Mouse (Mus musculus): ENCODE results near the gene Dennd1b.

The Dennd1b gene

DNA sequence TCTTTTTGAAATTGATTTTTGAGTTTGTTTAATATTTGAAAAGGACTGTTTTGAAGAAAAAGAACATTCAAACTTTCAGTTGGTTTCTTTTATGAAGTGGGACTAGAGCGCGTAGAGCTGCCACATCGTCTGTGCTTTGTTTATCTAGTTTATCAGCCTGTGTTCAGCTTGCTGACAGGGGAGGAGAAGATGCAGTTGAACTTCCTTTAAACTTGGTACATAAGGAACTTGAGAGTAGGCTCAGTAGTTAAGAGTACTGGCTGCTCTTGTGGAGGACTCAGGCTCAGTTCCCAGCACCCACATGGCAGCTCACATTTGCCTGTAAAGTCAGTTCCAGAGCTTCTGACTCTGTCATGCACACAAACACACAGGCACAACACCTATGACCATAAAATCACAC, 124.3 kb downstream of the Dennd1b start:
- no peak for DNase-seq

DNA sequence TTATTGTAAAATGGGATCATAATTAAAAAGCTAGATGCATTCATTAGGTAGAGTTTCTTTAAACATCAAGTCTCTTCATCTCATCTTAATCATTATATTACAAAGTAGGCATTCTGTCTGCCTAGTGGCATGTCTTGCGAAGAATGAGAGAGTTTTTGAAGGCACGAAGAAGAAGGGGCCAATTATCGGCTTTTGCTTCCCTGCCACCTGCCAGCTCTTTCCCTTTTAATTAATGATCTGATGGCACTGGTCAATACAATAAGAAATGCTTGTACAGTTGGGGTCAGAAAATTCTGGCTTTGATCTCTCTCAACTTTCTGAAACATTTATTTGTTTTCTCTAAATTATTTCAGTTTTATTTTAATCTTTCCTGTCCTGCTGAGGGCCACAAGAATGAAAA, 127.5 kb downstream of the Dennd1b start:
- DNase-seq = no peak

- DNase-seq = no peak
Measured at GRCm38 (mm10) chr1:139091701-139092100, 128.5 kb downstream of the Dennd1b start.

- no peak for DNase-seq
Measured at GRCm38 (mm10) chr1:139092144-139092543, 128.9 kb downstream of the Dennd1b start.

GRCm38 (mm10) chr1:139092722-139093121, 129.5 kb downstream of the Dennd1b start:
- peak; percentile 14 for DNase-seq

GRCm38 (mm10) chr1:139096369-139096768, 133.1 kb downstream of the Dennd1b start:
- no peak for DNase-seq

DNA sequence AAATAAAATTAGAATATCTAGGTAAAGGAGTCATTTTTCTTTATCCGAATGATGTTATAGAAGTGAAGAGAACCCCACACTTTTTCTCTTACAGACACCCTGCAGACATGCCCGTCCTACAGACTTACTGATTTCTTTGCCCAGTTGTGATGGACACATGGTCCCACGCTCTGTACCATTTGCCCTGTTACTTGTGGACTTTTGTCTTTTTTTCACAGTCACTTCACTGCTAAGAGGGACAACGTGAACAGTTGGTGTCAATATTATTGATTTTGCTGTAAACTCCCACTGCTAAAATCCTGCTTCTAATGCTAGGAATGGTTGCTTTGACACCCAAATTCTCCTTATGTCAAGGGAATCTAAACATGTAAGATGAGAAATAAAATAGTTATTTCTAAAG, 134.9 kb downstream of the Dennd1b start:
- no peak for DNase-seq

GRCm38 (mm10) chr1:139101725-139102124, 138.5 kb downstream of the Dennd1b start:
- DNase-seq = no peak

DNA sequence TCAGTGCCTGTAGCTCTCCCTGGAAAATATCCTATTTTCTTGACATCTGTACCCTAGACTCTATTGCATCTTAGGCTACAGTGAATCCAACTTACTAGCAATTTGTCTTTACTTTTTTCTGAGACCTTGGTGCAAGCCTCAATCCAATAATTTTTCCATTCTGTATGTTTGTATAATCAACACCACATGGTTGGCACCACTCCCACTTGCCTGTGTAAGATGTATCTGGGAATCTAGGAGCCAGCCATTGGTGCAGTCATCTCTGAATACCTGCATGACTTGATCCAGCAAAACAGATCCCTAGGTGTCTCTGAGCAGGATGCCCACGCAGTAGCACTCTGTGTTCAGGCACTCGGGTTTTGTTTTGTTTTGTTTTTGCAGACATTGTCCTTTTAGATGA, 145.0 kb downstream of the Dennd1b start:
- no peak for DNase-seq

GRCm38 (mm10) chr1:139122626-139123025, 159.4 kb downstream of the Dennd1b start:
- no peak for DNase-seq

DNA sequence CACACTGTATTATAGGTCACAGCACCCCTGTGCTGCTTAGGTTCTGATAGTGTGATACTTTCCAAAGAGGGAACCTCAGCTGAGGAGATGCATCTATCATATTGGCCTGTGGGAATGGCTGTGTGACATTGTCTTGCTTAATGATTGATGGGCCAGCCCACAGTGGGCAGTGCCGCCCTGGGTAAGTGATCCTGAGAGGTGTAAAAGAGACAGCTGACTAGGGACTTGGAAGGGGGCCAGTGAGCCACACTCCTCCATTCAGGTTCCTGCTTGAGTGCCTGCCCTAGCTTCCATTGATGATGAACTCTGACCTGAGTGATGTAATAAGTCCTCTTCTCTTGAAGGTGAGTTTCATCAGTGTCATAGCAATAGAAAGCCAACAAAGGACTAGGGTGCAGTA, 176.4 kb downstream of the Dennd1b start:
- DNase-seq = no peak

- DNase-seq = no peak
Measured at GRCm38 (mm10) chr1:139145516-139145915, 182.3 kb downstream of the Dennd1b start.

DNA sequence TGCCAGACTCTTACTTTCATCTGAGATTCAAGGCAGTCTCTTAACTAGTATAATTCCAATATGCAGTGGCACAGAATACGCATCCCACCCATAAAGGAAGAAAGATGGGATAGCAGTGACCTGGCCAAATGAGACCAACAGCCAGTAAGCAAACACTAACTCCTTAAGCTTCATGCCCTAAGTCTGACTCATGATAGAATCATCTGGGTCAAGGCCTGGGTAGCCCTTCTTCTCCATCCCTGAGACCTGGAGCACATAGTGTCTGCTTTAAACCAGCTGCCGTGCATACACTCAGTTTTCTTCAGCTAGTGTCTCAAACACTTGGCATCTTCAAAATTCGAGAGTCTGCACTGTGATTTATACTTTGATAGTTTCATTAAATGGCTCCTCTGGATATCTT, 183.1 kb downstream of the Dennd1b start:
- DNase-seq = no peak

- no peak for DNase-seq
Measured at GRCm38 (mm10) chr1:139153006-139153405, 189.8 kb downstream of the Dennd1b start.

DNA sequence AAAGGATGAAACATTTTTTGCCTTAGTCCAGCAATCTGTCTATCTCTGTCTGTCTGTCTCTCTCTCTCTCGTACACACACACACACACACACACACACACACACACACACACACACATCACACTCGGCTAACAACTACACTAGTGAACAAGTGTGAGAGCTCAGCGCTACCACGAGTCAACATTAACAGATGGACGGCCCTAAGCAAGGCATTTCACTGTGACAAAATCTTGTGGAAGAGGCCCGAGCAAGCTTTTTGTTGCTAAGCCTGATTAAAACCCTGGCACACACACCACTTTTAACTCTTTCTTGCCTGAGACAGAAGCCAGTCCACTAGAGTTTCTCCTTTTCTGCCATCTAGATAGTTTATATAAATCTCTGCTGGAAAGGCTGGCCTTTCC, 190.3 kb downstream of the Dennd1b start:
- no peak for DNase-seq

GRCm38 (mm10) chr1:139156397-139156796, 193.2 kb downstream of the Dennd1b start:
- DNase-seq = peak; percentile 35

GRCm38 (mm10) chr1:139161619-139162018, 198.4 kb downstream of the Dennd1b start:
- peak; percentile 8 for DNase-seq

DNA sequence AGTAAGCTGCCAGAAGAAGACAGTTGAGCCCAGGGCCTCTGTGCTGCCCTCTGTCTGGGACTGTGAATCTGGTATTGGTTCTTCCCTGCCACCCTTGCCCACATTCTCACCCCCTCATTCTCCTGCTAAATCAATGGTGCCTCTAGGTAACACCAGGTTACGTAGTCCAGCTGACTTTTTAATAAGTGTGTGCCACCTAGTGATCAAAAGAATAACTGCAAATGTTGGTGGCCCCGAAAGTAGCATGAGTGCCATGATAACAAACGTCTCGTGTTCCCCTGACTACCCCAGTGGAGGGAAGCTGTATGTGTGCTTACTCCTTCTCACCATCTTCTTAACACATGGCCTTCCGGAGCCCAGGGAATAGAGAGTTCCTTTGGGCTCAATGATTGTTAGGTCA, 199.6 kb downstream of the Dennd1b start:
- peak; percentile 42 for DNase-seq

DNA sequence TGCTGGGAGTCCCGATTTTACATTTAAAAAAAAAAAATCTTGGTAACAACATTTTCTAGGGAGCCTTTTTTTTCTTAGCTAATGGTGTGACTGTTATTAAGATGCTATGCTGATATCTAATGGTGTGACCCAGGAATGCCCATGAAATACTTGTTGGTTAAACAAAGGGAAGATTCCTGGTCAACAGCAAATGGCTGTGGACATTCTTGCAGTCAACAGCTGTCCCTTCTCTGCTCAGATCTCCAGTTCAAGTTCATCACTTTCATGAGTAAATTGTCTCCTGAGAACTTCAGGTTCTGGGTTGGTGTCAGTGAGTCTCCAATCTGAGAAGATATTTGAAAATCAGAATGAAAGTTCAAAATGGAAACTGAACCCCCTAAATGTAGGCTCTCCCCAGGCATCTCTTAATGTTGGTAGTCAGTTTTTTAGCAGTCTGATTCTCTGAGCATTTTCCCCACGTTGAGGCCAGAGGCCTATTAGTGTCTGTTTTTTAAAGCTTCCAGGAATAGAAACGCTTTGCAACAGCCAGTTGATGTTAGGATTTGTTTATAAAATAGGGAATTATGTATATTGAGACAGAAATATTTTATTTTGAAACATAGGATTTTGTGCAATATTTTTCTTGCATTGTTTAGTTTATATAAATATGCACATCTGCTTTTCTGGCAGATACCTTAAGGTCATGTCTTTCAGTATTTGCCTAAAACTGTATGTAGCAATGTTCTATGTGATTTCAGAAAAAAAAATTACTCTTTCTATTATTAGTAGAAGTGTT, 211.0 kb downstream of the Dennd1b start:
- DNase-seq = no peak

GRCm38 (mm10) chr1:139179707-139180106, 216.5 kb downstream of the Dennd1b start:
- no peak for DNase-seq

- DNase-seq = no peak
Measured at GRCm38 (mm10) chr1:139180481-139181149, 217.4 kb downstream of the Dennd1b start.

- DNase-seq = no peak
Measured at GRCm38 (mm10) chr1:139192635-139193034, 229.4 kb downstream of the Dennd1b start.

DNA sequence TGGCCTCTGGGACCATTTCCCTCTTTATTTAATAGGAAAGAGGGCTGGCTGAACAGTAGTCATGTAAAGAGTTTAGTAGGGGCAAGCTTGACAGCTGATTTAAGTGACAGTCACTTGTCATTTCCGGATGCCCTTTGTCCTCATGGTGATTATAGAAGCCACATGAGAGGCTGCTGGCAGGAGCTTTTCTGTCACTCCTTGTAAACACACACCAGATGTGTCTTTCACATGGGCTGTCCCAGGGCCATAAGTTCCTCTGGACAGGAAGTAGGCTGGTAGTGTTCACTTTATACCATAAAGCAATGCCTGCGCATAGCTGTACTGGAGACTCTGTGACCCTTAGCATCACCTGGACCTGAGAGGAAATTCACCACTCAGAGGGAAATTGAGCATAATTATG, 230.8 kb downstream of the Dennd1b start:
- DNase-seq = no peak

DNA sequence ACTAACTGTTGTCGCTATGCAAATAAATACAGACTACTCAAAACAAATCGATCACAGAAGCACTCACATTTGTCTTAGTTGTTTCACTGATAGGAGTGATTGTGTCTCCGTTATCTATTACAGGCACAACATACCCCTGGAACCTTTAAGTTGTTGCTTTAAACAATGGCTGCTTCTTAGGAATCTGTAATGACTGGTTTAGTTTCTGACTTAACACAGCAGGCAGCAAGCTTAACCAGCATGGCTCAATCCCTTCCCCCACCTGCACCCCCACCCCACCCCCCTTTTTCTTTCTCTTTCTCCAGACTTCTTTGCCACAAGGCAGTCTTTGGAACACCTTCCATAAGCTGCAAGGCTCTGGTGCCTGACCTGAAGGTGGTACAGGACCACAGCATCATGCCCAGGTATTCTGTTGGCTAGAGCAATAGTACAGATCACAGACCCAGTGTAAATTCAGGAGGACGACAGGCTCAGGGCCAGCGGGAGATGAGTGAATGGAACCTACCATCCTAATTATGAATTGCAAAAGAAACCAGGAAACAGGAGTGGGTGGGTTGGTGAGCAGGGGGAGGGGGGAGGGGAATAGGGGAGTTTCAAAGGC, 231.3 kb downstream of the Dennd1b start:
- no peak for DNase-seq
